16 mouse cellular contexts compared by ENCODE assay signal in genomic region chr11:29761387-29761786, GRCm38 (mm10).
DNase-seq lines count a peak whose midpoint lies in the region; ATAC-seq and TF ChIP-seq lines count a peak whose summit lies in the region.
"Had no signal": no experiment of that assay in that cellular context is flagged by ENCODE, and none has a peak within 500 bp of the region (broad histone marks: within the 10 kb centered on the region; RNA-seq: fewer than 3 reads in every experiment).

No protein-coding gene starts in this region.

- H3K4me1 ChIP-seq in heart, embryonic 12.5 days (replicated peaks) = peaks cover 8% of the 10 kb centered on the region
- H3K4me1 ChIP-seq in liver, postnatal 0 days (ENCODE audit: insufficient read depth) = no peaks in the 10 kb centered on the region
- H3K4me1 ChIP-seq: embryonic facial prominence, embryonic 12.5 days; forebrain, embryonic 15.5 days; intestine, embryonic 15.5 days had no signal

- WGBS in heart, embryonic 12.5 days = 90% methylated on average over 9 of the region's 9 CpGs
- 85% methylated on average over 9 of the region's 9 CpGs for WGBS in liver, postnatal 0 days (ENCODE audit: insufficient replicate concordance)

- H3K9ac ChIP-seq in heart, embryonic 12.5 days = no peak overlapping the region
- H3K9ac ChIP-seq in liver, postnatal 0 days (replicated peaks) = no peak overlapping the region
- H3K9ac ChIP-seq: embryonic facial prominence, embryonic 12.5 days; forebrain, embryonic 15.5 days; hindbrain, embryonic 14.5 days; intestine, embryonic 15.5 days had no signal

- no peaks in the 10 kb centered on the region for H3K36me3 ChIP-seq in heart, embryonic 12.5 days
- H3K36me3 ChIP-seq in liver, postnatal 0 days (replicated peaks; ENCODE audit: insufficient read depth, low read length) = no peaks in the 10 kb centered on the region
- H3K36me3 ChIP-seq: embryonic facial prominence, embryonic 12.5 days; forebrain, embryonic 15.5 days; hindbrain, embryonic 10.5 days; intestine, embryonic 15.5 days had no signal

- H3K4me3 ChIP-seq in heart, embryonic 12.5 days = no peak overlapping the region
- H3K4me3 ChIP-seq in liver, postnatal 0 days (ENCODE audit: low read depth, low read length) = no peak overlapping the region
- H3K4me3 ChIP-seq: embryonic facial prominence, embryonic 12.5 days; forebrain, embryonic 15.5 days; heart, adult 2 months; hindbrain, embryonic 10.5 days; intestine, embryonic 15.5 days had no signal

- H3K27me3 ChIP-seq in heart, embryonic 12.5 days (replicated peaks) = no peaks in the 10 kb centered on the region
- H3K27me3 ChIP-seq in liver, postnatal 0 days (ENCODE audit: insufficient read depth, low read length) = no peaks in the 10 kb centered on the region
- H3K27me3 ChIP-seq: embryonic facial prominence, embryonic 12.5 days; forebrain, embryonic 15.5 days; intestine, embryonic 15.5 days had no signal

- H3K9me3 ChIP-seq in heart, embryonic 12.5 days (replicated peaks) = no peaks in the 10 kb centered on the region
- no peaks in the 10 kb centered on the region for H3K9me3 ChIP-seq in liver, postnatal 0 days (ENCODE audit: low read length)
- H3K9me3 ChIP-seq: embryonic facial prominence, embryonic 12.5 days; forebrain, embryonic 15.5 days; hindbrain, embryonic 10.5 days; intestine, embryonic 15.5 days had no signal

- no peak for TF ChIP-seq CTCF in liver, postnatal 0 days (IDR thresholded peaks at IDR 0.05; ENCODE audit: low read depth)

- H3K4me2 ChIP-seq in heart, embryonic 12.5 days = no peak overlapping the region
- no peak overlapping the region for H3K4me2 ChIP-seq in liver, postnatal 0 days (ENCODE audit: low read depth, low read length)
- H3K4me2 ChIP-seq: embryonic facial prominence, embryonic 12.5 days; forebrain, embryonic 15.5 days; heart, embryonic 11.5 days; hindbrain, embryonic 14.5 days; intestine, embryonic 15.5 days had no signal

- ATAC-seq in heart, embryonic 12.5 days (ENCODE audit: insufficient number of reproducible peaks, low FRiP score) = no peak
- ATAC-seq in liver, postnatal 0 days = no peak
- ATAC-seq: forebrain, embryonic 15.5 days; intestine, embryonic 15.5 days had no signal

- DNase-seq in heart, adult 11 months = peak; percentile 64
- DNase-seq in cerebellum, adult 9-10 months = peak; percentile 54
- peak; percentile 19 to 56 for DNase-seq in cerebellum, postnatal 14 days
- no peak for DNase-seq in Muller cell, postnatal 12 days (ENCODE audit: inconsistent ontology term)
- DNase-seq in liver, postnatal 0 days = no peak
- DNase-seq: adrenal gland, adult 8-10 months; adrenal gland, postnatal 36 days; heart, adult 2 months; kidney, adult 18-20 months had no signal

- H3K27ac ChIP-seq in heart, embryonic 12.5 days (ENCODE audit: poor library complexity, severe bottlenecking) = no peak overlapping the region
- no peak overlapping the region for H3K27ac ChIP-seq in liver, postnatal 0 days (ENCODE audit: low read depth)
- H3K27ac ChIP-seq: embryonic facial prominence, embryonic 12.5 days; forebrain, embryonic 15.5 days; heart, adult 2 months; hindbrain, embryonic 10.5 days; hindbrain, embryonic 14.5 days; intestine, embryonic 15.5 days had no signal

- no peak for TF ChIP-seq EP300 in liver, postnatal 0 days (IDR thresholded peaks at IDR 0.05; ENCODE audit: low read depth)

Comparison
In these comparisons a context has a peak if more than half of its experiments do, and no peak if none do; other contexts are left out.
1. DNase-seq: peak in heart, adult 11 months (single experiment), cerebellum, adult 9-10 months (single experiment) and cerebellum, postnatal 14 days (2 of 2); none in Muller cell, postnatal 12 days (single experiment) and liver, postnatal 0 days (single experiment).